Mouse (Mus musculus) lung, adult 2 months (tissue): Measurements from ENCODE around the gene Vps37c.

Source experiments
- CTCF ChIP-seq: fragments of 200-500 bp; IDR thresholded peaks from 2 replicates; pipeline ENCODE4 v1.5.1; 2011; ENCODE audit warnings: mild to moderate bottlenecking, low read length, control low read depth; ENCODE audit not compliant: insufficient read depth
- POLR2A ChIP-seq: fragments of 200-500 bp; IDR thresholded peaks from 2 replicates; pipeline ENCODE4 v1.6.1; 2011; ENCODE audit warnings: low read depth, mild to moderate bottlenecking, control low read depth, low read length, borderline replicate concordance; ENCODE audit errors: extremely low read depth

GRCm38 (mm10) chr19:10703470-10703869, 14.9 kb downstream of the Vps37c start:
- no peak for TF ChIP-seq POLR2A
- TF ChIP-seq CTCF, result no peak
